Mouse (Mus musculus): ENCODE measurements at regions not wholly inside any gene's neighbourhood (a gene's known extent, or its start where the extent isn't known, plus 50 kb on each side); places are given as distances from the start of the nearest gene placed in this dataset. TPM values are rescaled to one million over a fixed set of nuclear protein-coding genes. Genes with fewer than 3 reads are reported as not detected.

GRCm38 (mm10) chr15:22344321-22344720, 204.5 kb upstream of the Cdh18 start:
- Histone ChIP-seq H3K9ac (ENCODE audit: low read depth, low read length) (no peak overlapping the region), H3K4me3 (ENCODE audit: low read depth, low read length) (no peak overlapping the region), H3K27me3 (ENCODE audit: control insufficient read depth, insufficient read depth, low read depth, low read length) (no peaks in the 10 kb centered on the region), H3K4me2 (ENCODE audit: low read length) (no peak overlapping the region), H3K4me1 (ENCODE audit: control insufficient read depth, insufficient read depth, low read length) (no peaks in the 10 kb centered on the region), H3K36me3 (ENCODE audit: control insufficient read depth, insufficient read depth, low read length) (no peaks in the 10 kb centered on the region), H3K9me3 (replicated peaks; ENCODE audit: control insufficient read depth, low read length, poor library complexity, severe bottlenecking) (no peaks in the 10 kb centered on the region), H3K27ac (ENCODE audit: low read length) (no peak overlapping the region)
- no peak for ATAC-seq

GRCm38 (mm10) chr15:22351502-22351901, 197.3 kb upstream of the Cdh18 start:
- no peak overlapping the region for H3K9ac ChIP-seq (ENCODE audit: low read depth, low read length)
- no peaks in the 10 kb centered on the region for H3K27me3 ChIP-seq (ENCODE audit: control insufficient read depth, insufficient read depth, low read depth, low read length)
- no peaks in the 10 kb centered on the region for H3K4me1 ChIP-seq (ENCODE audit: control insufficient read depth, insufficient read depth, low read length)
- no peaks in the 10 kb centered on the region for H3K9me3 ChIP-seq (replicated peaks; ENCODE audit: control insufficient read depth, low read length, poor library complexity, severe bottlenecking)
- no peak for ATAC-seq
- no peaks in the 10 kb centered on the region for H3K36me3 ChIP-seq (ENCODE audit: control insufficient read depth, insufficient read depth, low read length)
- H3K4me2 ChIP-seq (ENCODE audit: low read length), result no peak overlapping the region
- no peak overlapping the region for H3K4me3 ChIP-seq (ENCODE audit: low read depth, low read length)
- 93% methylated on average over 1 of the region's 1 CpGs for WGBS
- H3K27ac ChIP-seq (ENCODE audit: low read length), result no peak overlapping the region

Small RNAs in the stretch of these regions (microRNA-seq; reads per million reads assigned to microRNA genes)
- gene Gm27525, result not detected
